Mouse (Mus musculus): ENCODE measurements around the gene Ptprd. TPM values are rescaled to one million over a fixed set of nuclear protein-coding genes. Genes with fewer than 3 reads are reported as not detected.

The Ptprd gene
- total and polyA plus RNA-seq, 3 experiments = not detected

DNA sequence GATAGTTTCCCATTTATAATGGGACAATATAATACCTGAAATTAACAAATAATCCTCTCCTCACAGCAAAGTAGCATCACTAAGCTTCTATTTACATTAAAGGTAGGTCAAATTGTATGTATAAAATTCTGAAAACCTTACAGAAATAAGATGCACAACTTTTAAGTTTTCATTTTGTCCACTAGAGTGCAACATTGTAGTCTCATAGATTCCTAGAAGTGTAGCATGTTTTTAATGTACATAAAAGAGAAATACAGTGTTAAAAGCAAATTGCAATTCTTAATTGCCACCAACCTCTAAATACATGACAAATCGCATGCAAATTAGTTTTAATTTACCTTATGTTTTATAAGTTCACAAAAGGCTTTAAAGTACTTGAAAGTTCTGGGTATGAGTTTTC lies 556.1 kb downstream of the Ptprd start:
- TF ChIP-seq CHD2 (IDR thresholded peaks at IDR 0.05; ENCODE audit: low read length) = no peak
- no peak for TF ChIP-seq CHD1 (IDR thresholded peaks at IDR 0.05; ENCODE audit: low read depth, low read length)
- TF ChIP-seq ZNF384 (IDR thresholded peaks at IDR 0.05; ENCODE audit: low read depth, low read length) = no peak
- TF ChIP-seq UBTF (IDR thresholded peaks at IDR 0.05; ENCODE audit: borderline replicate concordance, insufficient read depth, low read depth, low read length) = no peak
- TF ChIP-seq MYC (IDR thresholded peaks at IDR 0.05; ENCODE audit: low read depth, low read length) = no peak
- no peak for TF ChIP-seq SIN3A (IDR thresholded peaks at IDR 0.05; ENCODE audit: low read length)
- TF ChIP-seq NRF1 (IDR thresholded peaks at IDR 0.05; ENCODE audit: insufficient read depth, low read depth, low read length, poor library complexity, severe bottlenecking) = no peak
- no peak for TF ChIP-seq TAL1 (IDR thresholded peaks at IDR 0.05; ENCODE audit: low read length)
- no peak for TF ChIP-seq POLR2A (IDR thresholded peaks at IDR 0.05; ENCODE audit: control insufficient read depth in 1 of 2, insufficient read depth in 1 of 2, low read depth in 1 of 2, low read length in 2 of 2, poor library complexity in 1 of 2)
- no peaks in the 10 kb centered on the region for H3K36me3 ChIP-seq (ENCODE audit: control insufficient read depth in 1 of 2, insufficient read depth in 2 of 2, low read length in 2 of 2)
- no peaks in the 10 kb centered on the region for H3K79me2 ChIP-seq (ENCODE audit: control insufficient read depth, insufficient read depth, low read length, poor library complexity)

GRCm38 (mm10) chr4:77649615-77650325 lies 562.0 kb downstream of the Ptprd start:
- Histone ChIP-seq H3K27ac (ENCODE audit: control insufficient read depth, low read depth, low read length) (no peak overlapping the region), H3K36me3 (ENCODE audit: control insufficient read depth in 1 of 2, insufficient read depth in 2 of 2, low read length in 2 of 2) (no peaks in the 10 kb centered on the region), H3K79me2 (ENCODE audit: control insufficient read depth, insufficient read depth, low read length, poor library complexity) (no peaks in the 10 kb centered on the region), H3K9me3 (replicated peaks; ENCODE audit: insufficient read depth, low read length) (no peaks in the 10 kb centered on the region), H3K9ac (ENCODE audit: control insufficient read depth, low read depth, low read length, poor library complexity, severe bottlenecking) (no peak overlapping the region), H3K27me3 (ENCODE audit: control insufficient read depth in 1 of 2, insufficient read depth in 2 of 2, low read length in 2 of 2) (no peaks in the 10 kb centered on the region), H3K4me3 (ENCODE audit: control insufficient read depth in 1 of 2, insufficient read depth in 1 of 2, low read depth in 2 of 2, low read length in 2 of 2) (no peak overlapping the region), H3K4me1 (ENCODE audit: control insufficient read depth in 1 of 2, insufficient read depth in 2 of 2, low read length in 2 of 2) (no peaks in the 10 kb centered on the region)
- no peak for DNase-seq (ENCODE audit: low read depth, low spot score)
- no peak for TF ChIP-seq E2F4 (IDR thresholded peaks at IDR 0.05; ENCODE audit: borderline replicate concordance, low read depth, low read length)
- no peak for TF ChIP-seq RAD21 (IDR thresholded peaks at IDR 0.05; ENCODE audit: low read depth, low read length)
- no peak for TF ChIP-seq ELF1 (IDR thresholded peaks at IDR 0.05; ENCODE audit: low read depth, low read length)
- TF ChIP-seq MYB (IDR thresholded peaks at IDR 0.05; ENCODE audit: low read depth, low read length) = no peak
- no peak for TF ChIP-seq RCOR1 (IDR thresholded peaks at IDR 0.05; ENCODE audit: low read depth, low read length)
- TF ChIP-seq ZC3H11A (IDR thresholded peaks at IDR 0.05; ENCODE audit: low read depth, low read length) = no peak
- no peak for TF ChIP-seq UBTF (IDR thresholded peaks at IDR 0.05; ENCODE audit: borderline replicate concordance, insufficient read depth, low read depth, low read length)
- TF ChIP-seq CHD2 (IDR thresholded peaks at IDR 0.05; ENCODE audit: low read length) = no peak
- no peak for TF ChIP-seq EP300 (IDR thresholded peaks at IDR 0.05; ENCODE audit: low read depth in 1 of 2, low read length in 2 of 2)
- no peak for TF ChIP-seq CHD1 (IDR thresholded peaks at IDR 0.05; ENCODE audit: low read depth, low read length)
- TF ChIP-seq POLR2AphosphoS5 (IDR thresholded peaks at IDR 0.05; ENCODE audit: borderline replicate concordance, low read depth, low read length) = no peak
- no peak for TF ChIP-seq NRF1 (IDR thresholded peaks at IDR 0.05; ENCODE audit: insufficient read depth, low read depth, low read length, poor library complexity, severe bottlenecking)
- no peak for TF ChIP-seq USF1 (IDR thresholded peaks at IDR 0.05; ENCODE audit: low read depth, low read length)
- TF ChIP-seq ZKSCAN1 (IDR thresholded peaks at IDR 0.05; ENCODE audit: low read depth, low read length) = no peak
- no peak for TF ChIP-seq CTCF (IDR thresholded peaks at IDR 0.05 in 2 of 3, conservative IDR thresholded peaks at IDR 0.05 in 1 of 3; ENCODE audit: control insufficient read depth in 1 of 3, insufficient read depth in 1 of 3, low read depth in 2 of 3, low read length in 3 of 3, poor library complexity in 1 of 3, severe bottlenecking in 1 of 3)
- no peak for TF ChIP-seq HCFC1 (IDR thresholded peaks at IDR 0.05; ENCODE audit: low read depth, low read length)
- no peak for TF ChIP-seq ETS1 (IDR thresholded peaks at IDR 0.05; ENCODE audit: low read depth, low read length)

More for the DNA sequence above, 556.1 kb downstream of the Ptprd start:
- Histone ChIP-seq H3K4me1 (ENCODE audit: control insufficient read depth in 1 of 2, insufficient read depth in 2 of 2, low read length in 2 of 2) (no peaks in the 10 kb centered on the region), H3K27me3 (ENCODE audit: control insufficient read depth in 1 of 2, insufficient read depth in 2 of 2, low read length in 2 of 2) (no peaks in the 10 kb centered on the region), H3K4me3 (ENCODE audit: control insufficient read depth in 1 of 2, insufficient read depth in 1 of 2, low read depth in 2 of 2, low read length in 2 of 2) (no peak overlapping the region), H3K27ac (ENCODE audit: control insufficient read depth, low read depth, low read length) (no peak overlapping the region), H3K9me3 (replicated peaks; ENCODE audit: insufficient read depth, low read length) (no peaks in the 10 kb centered on the region), H3K9ac (ENCODE audit: control insufficient read depth, low read depth, low read length, poor library complexity, severe bottlenecking) (no peak overlapping the region)
- DNase-seq (ENCODE audit: low read depth, low spot score) = no peak

All from MEL (cell line).